Mouse (Mus musculus) fat pad, adult 2 months (tissue): ENCODE measurements at regions not wholly inside any gene's neighbourhood (a gene's known extent, or its start where the extent isn't known, plus 50 kb on each side); places are given as distances from the start of the nearest gene placed in this dataset.
A peak's percentile ranks its signal among the peaks of the same experiment; 100 is the strongest.

Experiments used
- DNase-seq: peaks from one replicate; pipeline ENCODE4 v3.0.0-alpha.2; 2011; ENCODE audit warnings: low read depth, low spot score; ENCODE audit errors: extremely low read depth

DNA sequence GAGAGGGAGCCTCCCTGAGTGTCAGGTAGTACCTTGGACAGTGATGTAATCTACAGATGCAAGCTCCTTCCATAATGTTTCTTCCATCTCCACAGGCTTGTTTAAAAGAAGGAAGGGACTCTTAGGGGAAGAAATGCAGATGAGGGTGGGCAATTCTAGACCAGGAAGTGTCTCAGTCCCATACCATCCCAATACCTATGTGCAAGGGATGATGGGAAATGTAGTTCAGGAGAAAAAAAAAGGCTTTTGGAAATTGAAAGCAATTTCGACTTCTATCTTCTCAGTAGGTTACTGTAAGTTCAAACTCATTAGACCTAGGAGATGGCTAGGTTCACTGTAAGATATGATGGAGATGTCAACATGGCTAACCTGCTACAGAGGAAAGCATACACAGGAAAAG lies 68.3 kb downstream of the Cd83 start:
- no peak for DNase-seq

DNA sequence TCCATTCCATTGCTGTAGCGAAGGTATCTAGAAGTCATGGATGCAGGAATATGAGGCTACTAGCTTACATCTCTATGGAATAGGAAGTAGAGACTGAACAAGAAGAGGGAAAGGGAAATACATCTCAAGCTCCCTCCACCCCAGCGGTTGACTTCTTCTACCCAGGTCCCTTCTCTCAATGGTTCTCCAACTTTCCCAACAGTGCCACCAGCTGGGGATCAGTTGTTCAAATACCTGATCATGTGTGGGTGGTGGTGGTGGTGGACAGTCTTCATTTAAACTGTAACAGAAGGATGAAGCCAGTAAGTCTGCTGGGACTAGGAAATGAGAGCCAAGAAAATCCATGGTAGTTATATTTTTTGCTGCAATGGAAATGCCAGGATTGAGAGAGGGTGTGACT lies 70.4 kb downstream of the Cd83 start:
- no peak for DNase-seq

DNA sequence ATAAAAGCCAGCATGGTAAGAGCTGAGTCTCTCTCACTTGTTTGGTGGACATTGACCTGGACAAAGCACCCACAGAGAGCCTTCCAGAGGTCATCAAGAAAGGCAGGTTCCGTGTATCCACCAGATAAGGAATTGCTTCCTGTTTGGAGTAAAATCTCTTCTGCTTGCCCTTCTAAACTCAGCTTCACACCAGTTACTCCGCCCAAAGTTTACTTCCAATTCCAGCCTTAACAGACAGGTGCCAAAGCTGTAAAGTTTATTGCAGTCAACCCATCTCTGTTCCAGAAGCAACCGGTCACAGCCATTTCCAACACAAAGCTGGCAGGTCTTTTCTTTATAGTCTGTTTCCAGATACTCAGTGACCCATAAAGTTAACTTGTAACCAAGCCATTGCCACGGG lies 76.4 kb downstream of the Cd83 start:
- no peak for DNase-seq

DNA sequence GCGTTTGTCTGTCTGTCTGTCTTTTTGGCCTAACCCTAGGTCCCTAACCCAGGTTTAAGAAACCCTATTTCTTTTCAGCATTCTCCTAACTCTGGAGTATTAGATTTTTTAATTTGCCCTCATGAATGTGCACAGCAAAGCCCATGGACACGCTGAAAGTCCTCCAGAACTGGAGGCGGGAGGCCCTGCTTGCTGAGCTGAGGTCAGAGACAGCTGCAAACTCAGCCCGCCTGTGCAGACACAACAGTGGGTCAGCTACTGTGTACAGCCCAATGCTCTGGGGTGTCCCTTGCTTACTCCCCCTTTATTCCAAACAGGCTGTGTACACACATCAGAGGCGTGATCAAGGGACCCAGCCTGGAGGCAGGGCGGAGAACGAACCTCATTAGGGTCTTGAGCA lies 76.8 kb downstream of the Cd83 start:
- no peak for DNase-seq

DNA sequence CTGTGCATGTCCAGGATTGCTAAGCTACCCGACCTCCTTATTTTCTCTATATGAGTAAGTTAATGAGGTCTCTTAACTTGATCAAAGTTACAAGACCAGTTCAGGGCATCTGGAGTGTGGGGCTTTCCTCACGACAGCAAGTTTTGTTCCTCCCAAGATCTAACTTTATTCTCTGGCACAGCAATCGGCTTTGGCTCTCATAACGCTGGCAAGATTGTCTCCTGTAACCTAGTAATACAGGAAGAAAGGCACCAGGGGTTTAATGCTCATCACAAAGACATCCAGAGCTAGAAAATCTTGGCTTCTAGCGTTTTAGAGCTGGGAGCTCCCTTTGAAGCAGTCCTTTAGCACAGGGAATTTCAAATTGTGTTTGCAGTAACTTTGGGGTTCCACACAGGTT lies 77.5 kb downstream of the Cd83 start:
- no peak for DNase-seq

DNA sequence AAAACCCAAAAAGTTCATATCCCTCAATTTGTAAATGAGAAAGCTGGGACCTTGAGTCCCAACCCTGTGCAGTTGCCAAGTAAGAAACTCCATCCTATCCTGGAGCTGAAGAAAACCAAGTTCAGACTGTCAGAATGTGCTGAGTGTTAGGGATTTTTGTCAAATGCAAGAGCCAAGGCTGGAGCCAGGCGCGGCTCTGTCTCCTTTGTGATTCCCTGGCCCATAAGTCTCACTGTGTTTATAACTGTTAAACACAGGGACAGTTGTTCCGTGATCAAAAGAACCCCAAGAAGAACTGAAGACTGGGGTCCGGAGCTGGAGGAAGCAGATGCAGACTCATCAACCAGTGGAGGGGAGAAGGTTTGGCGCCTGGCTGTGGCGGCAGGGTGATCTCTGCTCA lies 78.0 kb downstream of the Cd83 start:
- no peak for DNase-seq

DNA sequence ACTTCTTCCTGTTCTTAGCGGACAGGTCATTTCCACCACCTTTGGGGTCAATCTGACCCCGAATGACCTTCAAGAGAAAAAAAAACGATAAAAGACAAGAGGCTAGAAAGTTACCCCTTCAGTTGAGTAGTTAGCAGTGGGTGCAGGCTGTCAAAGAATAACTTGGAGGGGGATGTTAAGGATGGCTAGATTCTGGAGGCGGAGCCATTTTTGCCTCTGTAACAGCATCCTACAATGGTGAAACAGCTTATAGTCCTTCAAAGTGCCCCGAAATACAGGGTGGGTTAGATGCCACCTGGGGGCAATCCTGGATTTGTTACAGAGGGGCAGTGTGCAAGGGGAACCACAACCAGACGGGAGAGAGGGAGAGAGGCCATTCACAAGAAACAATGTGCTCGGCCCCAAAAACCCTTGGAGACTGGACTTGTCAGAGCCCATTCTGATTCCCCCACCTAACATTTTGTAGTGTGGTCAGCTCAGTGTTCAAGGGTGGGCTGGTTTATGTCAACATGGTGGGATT lies 79.1 kb downstream of the Cd83 start:
- no peak for DNase-seq

DNA sequence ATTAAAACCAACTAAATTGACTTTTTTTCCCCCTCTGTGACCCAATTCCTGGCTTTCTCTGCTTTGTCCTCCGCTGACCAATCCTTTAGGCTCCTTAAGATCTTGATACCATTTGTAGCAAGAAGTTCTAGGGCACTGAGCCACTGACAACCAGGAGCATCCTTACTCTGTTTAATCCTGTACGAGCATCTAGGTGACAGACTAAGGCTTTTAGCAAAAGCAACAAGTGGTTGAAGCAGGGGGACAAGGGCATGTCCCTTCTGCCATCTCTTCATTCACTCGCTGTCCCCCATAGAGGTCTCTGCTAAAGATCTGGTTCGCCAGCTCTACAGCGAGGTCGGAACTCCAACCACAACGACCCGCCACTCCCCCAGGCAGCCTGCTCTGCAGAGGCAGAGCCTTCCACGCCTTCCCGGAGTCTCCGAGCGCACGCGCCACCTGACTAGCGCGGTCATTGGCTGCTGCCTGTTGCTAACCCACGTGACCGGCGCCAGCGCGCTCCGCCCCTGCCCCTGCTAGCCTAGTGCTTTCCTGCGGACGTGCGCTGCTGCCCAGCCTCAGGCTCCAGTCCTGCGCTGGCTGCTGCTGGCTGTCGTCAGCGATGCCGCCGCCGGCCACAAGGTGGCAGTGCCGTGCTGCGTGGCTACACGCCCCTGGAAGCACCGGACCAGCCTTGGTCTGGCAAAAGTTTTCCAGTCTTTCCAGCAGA lies 79.7 kb downstream of the Cd83 start:
- peak; percentile 51 for DNase-seq

DNA sequence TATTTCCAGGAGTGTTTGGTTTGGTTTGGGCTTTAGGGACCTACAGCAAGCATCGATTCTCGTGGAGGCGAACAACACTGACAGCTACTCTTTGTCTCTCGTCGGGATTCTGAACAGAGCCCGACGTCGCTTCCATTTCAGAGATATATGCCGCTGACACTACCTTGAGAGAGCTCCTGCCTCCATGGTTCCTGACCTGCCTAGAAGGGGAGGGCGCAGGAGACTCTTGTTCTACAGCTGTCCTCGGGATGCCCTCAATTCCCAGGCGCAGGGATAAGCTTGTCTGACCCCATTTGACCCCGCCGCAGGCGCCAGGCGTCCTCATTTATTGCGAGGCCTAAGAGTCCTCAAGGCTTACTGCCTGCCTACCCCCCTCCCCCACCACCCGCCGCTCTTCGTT lies 80.5 kb downstream of the Cd83 start:
- DNase-seq, result no peak

DNA sequence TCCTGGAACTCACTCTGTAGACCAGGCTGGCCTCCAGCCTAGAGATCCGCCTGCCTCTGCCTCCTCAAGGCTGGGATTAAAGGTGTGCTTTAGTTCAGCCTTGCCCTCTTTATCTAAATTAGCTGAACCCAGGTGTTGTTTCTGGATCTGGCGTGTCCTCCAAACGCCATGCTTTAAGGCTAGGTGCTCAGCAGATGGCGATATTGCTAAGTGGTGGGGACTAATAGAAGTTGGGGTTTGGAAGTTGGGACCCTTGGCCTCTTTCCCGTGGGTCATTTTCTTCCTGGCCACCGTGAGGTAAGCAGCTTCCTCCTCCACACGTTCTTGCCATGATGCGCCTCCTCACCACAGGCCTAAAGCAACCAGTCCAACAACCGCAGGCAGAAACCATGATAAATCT lies 91.3 kb downstream of the Cd83 start:
- DNase-seq, result no peak

DNA sequence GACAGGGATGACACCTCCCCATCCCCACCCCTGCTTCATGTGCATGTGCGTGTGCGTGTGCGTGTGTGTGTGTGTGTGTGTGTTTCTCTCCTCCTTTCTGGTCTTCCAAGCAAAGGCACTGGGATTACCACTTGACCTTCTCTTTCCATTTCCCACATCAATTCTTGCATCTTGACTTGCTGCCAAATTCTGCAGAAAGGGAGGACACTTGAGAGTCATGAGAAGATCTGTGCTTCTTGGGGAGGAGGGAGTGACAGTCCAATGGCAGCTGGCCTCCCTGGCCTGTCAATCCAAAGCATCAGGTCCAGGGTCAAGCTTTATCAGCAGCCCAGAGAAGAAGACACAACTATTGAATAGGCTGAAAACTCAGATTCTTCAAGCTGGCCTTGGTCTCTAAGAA lies 102.7 kb downstream of the Cd83 start:
- no peak for DNase-seq

DNA sequence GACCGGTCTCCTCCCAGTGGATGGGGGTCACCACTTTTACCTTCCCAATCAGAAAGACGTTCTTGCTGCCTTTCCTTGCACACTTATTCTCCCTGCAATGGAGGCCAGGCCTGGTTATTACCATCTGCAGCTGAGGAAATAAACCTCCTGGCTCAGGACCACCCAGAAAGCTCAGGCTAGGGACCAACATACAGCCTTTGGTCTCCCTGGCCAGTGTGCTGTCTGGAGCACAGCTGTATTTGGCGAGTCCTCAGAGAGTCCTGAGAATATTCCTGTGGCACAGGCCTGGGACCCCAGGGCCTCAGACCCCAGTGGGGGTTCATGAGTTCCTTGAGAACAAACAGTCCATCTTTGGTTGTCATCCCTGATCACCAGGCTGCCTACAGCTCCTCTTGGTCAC lies 107.4 kb downstream of the Cd83 start:
- DNase-seq, result no peak

DNA sequence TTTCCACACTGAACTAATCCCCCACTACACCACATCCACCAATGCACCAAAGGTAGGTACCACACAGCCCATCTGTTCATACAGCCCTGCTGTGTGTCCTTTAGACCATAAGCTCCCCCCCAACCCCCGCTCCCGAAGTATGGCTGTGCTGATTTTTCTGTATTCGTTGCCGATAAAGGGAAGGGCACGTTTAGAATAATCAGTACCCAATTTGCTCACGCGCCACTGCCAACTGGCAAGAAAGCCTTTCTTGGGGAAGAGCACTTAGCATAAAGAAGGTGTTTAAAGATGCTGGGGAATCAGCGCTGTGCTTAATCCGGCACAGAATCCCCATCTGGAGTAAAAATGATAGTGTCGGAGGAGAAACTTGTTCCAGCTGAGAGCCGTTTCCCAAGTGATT lies 111.4 kb downstream of the Cd83 start:
- no peak for DNase-seq

DNA sequence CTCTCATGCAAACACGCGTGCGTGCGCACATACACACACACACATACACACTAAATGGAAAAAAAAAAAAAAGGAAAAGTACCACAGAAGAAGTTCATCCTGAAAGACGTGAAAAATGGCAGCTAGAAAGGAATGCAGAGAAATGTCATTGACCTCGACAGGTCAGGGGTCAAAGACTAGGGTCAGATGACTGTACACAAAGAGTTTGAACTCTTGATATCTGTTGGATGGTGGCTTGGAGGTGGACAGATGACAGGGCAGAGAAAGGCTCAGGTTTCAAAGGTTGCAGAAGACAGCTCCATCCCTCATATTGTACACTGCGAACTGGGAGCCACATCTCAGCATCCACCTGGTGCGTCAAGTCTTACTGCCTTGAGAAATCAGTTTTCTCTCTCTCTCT lies 112.5 kb downstream of the Cd83 start:
- no peak for DNase-seq

DNA sequence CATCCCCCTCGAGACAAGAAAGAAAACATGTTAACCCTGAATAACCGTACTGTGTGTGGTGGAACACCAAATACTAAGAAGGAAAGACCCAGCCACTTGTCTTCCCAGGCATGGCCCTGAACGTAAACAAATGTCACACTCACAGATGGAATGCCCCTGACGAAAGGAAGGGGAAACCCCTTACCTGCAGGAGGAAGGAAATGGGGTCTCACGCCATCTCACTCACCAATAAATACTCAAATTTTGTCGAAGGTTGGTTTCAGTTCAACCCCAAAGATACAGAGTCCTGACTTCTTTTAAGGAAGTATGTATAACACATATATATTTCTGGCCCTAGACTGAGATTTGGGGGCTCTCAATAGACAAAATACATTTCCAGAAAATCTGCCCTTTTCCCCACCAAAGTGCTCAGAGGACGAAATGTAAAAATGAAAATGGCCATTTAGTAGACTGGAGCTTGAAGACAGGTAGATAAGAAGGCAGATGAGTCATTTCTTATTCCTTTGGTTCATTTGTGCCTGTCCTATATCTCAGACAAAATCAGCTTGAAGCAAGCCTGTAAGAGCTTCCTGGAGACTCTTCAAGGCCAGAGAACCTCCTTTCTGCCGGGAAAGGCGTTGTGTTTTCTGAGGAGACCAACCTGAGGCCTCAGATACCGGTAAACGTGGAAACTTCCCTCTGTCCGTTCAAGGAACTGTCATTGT lies 114.1 kb downstream of the Cd83 start:
- no peak for DNase-seq

DNA sequence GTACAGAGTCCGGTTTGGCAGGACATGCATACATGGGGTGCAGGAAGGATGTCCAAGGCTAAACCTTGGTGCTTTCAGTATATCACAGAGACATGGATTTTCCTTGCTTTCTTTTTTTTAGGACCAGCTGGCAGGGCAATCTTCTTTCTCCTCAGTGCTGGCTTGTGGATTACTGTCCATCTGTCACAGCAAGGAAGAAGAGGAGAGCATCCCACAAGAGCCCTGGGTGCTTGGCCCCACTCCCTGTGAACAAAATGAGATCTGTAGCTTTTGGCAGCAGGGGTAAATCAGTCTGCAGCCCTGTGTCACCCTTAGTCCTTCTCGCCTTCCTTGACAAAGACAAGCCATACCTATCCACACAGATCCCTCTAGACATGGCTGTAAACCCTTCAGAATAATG lies 115.5 kb downstream of the Cd83 start:
- DNase-seq, result no peak

DNA sequence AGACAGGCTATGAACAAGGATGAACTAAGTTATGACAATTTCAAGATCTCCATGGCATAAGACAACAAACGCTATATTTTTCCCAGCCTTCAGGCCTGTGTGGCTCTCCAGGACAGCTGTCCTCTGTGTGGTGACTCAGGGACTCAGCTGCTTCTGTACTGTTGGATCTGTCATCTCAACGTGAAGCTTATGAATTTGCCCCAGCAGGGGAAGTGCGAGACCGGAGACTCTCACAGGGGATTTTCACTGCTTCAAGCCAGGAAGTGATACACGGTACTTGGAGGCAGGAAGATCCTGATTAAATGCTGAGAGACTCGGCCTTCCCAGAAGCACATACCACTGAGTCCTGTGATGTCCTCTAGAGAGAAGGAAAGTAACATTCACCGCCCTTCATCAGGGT lies 116.2 kb downstream of the Cd83 start:
- no peak for DNase-seq

DNA sequence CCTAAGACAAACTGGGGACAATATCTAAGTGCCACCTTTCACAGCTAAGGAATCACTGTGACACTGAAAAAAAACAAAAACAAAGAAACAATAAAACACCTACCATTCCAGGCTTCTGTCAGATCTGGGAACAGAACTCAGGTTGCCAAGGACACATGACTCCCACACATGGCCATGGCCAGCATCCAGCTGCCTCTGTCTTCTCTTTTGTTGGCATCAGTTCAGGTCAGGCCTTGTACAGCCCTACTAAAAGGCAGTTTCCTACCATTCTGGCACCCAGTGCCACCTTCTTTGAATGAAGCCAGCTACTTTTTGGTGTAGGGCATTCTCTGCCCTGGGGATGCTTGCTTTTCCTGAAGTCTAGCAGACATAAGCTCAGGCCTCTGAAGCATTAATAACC lies 118.8 kb downstream of the Cd83 start:
- peak; percentile 14 for DNase-seq

DNA sequence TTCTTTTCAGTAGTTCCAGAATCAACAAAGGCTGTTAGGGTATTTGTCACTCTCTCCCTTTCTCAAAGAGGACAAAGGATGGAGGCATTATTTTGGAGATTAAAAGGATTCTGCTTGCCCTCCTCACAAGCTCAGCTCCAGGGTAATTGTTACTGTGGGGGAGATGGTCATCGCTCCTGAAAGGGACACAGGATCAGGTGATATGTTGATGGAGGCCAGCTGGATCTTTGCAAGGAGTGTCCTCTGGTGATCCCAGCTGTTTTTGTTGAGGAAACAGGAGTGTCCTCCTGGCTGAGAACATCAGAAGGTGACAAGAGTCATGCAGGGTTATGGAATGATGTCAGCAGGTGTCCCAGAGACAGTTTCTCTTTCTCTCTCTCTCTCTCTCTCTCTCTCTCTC lies 119.7 kb downstream of the Cd83 start:
- DNase-seq, result no peak

DNA sequence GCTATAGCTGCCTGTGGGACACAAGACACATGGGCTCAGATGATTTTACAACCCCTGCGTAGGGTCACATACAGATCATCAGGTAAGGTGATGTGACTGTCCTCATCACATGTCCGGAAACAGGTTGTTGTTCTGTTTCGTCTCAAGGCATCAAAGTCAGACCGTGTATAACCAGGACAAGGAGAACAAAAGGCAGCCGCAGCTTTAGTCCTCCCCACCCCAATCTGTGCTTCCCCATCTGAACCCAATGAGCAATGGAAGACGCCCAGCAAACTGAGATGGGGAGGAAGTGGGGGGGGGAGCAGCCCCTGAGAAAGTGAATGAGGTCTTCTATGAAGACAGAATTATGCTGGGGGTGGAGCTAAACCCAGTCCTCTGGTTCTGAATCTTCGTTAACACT lies 121.7 kb downstream of the Cd83 start:
- no peak for DNase-seq

DNA sequence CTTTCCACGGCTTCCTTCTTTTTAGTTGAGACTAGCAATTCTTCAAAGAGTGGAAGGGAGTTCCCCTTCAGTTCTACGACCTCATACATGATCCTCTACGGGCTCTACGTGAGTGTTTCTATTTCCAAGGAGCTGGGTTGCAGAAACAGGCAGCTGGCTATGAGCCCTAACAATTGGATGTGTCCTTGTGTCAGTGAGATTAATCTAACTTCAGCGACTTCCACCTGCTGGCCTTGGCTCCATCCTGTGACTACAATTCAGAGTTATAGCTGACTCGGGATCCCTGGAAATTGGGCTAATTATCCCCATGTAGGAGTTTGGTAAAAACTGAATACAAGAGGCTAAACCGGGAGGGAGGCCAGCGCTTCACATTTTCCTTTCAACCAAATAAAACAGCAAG lies 122.8 kb downstream of the Cd83 start:
- DNase-seq, result no peak

DNA sequence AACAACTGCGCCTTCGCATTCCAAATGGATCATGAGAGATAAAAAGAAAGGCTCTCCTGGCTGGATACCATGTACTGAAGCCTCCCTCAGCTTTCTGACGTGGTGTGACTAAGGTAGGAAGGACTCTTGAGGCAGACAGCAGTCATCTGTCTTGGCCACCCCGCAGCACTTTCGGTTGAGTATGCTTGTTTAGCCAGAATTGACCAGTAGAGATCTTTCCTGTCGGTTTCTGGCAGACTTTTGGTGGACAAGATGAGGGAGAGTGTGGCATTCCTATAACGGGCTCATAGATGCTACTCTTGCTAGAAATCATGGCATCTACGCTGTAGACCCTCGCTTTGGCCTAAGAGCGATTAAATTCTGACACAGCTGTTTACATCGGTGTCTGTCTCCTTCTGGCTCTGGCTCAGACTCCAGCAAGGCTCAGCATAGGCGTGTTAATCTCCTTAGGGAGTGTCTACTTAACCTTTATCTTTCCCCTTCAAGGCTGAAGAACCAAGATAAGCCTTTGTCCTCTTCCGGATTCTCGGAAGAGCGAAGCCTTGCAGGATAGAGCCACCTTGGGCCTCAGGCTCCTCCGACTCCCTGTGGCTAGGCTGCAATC lies 123.6 kb downstream of the Cd83 start:
- no peak for DNase-seq
